Mouse (Mus musculus) central nervous system, embryonic 11.5 days (tissue): ENCODE data around the gene Lpar6. TPM values are rescaled to one million over a fixed set of nuclear protein-coding genes. Genes with fewer than 3 reads are reported as not detected.

ENCODE experiments used
- polyA plus RNA-seq: library from polyadenylated mRNA; depleted of rRNA; stranded (reverse); fragments of >200 nt; gene quantifications from 2 replicates; pipeline ENCODE4 v1.2.3, GENCODE M21; 2012; rRNA removed

Lpar6 gene
- polyA plus RNA-seq = 6.3 and 12.4 TPM in 2 replicates

DNA sequence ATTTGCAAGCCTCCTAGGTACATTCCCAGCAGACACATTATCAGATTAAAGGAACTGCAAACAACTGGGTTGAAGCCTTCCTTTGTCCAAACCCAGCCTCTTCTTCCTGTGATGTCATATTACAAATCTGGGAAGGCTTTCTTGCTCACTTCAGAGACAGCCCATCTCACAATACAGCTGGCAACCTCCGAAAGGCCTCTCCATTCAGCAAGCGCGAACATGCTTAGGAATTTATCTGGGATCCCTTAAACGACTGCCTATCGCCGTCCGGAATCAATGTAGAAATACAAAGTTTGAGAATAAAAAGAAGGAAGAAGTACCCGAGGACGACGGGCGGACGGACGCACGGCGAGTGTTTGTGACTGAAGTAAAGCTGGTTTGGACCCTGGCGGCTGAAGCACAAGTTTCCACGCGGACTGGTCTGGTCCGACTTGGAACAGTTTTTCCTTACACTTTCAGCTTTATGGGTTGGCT is at the start of gene Lpar6:
Lpar6 (plus strand) TSS at position 48 of the 474 bp plus-strand sequence.

Other genes starting within 250 kb of the Lpar6 start
- gene Cysltr2, start 188.8 kb upstream of the Lpar6 start, polyA plus RNA-seq = 0.17 TPM in 1 of 2 replicates, not detected in the other
- 85.7 and 126 TPM in 2 replicates for gene Rcbtb2, start 114.9 kb upstream of the Lpar6 start, polyA plus RNA-seq
- 15.9 and 21.6 TPM in 2 replicates for gene Rb1, start 87.9 kb downstream of the Lpar6 start, polyA plus RNA-seq
- 122 and 225 TPM in 2 replicates for gene Itm2b, start 147.4 kb downstream of the Lpar6 start, polyA plus RNA-seq